Mouse (Mus musculus) right cerebral cortex, adult 2 months (tissue): ENCODE results near the gene Sdr16c6.

Experiments
- DNase-seq, 2 experiments: peaks; one replicate each; pipeline ENCODE4 v3.0.0; 2021 to 2022; ENCODE audit warnings: low spot score in 2 of 2

Gene Sdr16c6

DNA sequence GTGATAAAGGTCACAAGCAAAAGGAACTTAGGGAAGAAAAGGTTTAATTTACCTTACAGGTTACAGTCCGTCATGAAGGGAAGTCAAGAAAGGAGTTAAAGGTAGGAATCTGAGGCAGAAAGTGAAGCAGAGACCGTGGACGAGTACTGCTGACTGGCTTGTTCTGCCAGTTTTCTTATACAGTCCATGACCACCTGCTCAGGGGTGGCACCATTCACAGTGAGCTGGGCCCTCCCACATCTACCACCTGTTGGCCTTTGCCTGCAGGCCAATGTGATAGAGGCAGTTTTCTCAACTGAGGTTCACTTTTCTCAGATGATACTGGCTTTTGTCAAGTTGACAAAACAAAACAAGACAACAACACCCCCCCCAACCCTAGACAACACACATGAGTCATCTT is at the start of gene Sdr16c6:
Gene Sdr16c6 (minus strand): TSS at position 151 of the 400 bp plus-strand sequence.
- no peak for DNase-seq

DNA sequence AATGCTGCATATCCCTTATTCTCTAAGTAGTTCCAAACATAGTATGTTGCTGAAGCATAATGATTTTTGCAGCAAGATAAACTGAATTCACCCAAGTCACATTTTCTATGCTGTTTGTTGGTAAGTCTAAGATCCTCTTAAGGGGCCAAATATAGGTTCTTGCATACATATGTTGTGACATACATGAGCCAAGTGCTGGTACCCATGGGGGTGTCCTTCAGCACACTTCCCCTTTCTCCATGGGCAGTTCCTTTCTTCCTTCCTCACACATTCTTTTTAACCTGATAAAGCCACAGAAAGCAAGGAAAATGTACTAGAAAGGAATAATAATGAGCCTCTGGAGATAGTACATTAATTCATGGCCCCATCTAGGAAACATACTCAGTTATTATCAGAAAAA is 2.9 kb upstream of the Sdr16c6 start:
- DNase-seq, result no peak

DNA sequence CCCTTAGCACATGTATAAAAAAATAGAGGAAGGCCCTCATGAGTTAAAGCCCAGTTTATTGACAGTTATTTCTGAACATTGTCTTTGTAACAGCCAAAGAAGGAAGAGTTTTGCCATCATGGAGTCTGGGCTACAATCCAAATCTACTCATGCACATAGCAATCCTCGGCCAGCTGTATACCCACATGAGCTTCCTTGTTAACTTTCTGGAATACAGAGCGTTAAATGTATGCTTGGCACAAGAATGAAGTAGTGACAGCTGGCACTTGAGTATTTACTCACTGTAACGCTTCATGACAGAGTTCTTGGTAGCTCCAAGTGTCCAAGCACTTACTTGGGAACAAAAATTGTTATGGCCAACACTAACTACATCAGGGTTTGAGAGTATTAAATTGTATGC is 1.8 kb upstream of the Sdr16c6 start:
- DNase-seq, result no peak

DNA sequence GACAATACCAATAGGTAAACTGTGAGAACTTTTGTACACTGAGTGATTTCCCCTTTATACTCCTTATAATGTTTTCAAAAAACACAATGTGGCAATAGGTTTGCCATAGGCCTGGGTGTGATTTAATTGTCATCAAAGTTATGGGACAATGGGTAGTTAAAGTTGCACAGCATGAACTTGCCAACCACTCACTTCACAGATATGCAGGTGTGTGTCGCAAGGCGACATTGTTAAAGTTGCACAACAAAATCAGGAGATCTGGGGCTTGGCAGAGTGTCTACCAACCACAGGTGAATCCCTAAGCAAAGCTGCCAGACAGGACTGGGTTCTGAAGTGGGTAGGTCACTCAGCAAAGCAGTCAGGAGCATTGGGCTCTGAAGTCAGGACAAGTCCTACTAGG is 1.3 kb downstream of the Sdr16c6 start:
- DNase-seq, result no peak
